In genomic region chr6:137110778-137111174, GRCm38 (mm10) we compare ENCODE assay signal across 12 mouse cellular contexts. TPM values are rescaled to one million over a fixed set of nuclear protein-coding genes. Genes with fewer than 3 reads are reported as not detected.
DNase-seq lines count a peak whose midpoint lies in the region; ATAC-seq and TF ChIP-seq lines count a peak whose summit lies in the region.
"Had no signal": no experiment of that assay in that cellular context is flagged by ENCODE, and none has a peak within 500 bp of the region (broad histone marks: within the 10 kb centered on the region; RNA-seq: fewer than 3 reads in every experiment).

No protein-coding gene starts in this region.

- peak overlapping the region; percentile 72; the same call in 1 of the 2 replicates for H3K27ac ChIP-seq in kidney, embryonic 16.5 days (ENCODE audit: low read length)
- H3K27ac ChIP-seq in embryonic facial prominence, embryonic 15.5 days (replicated peaks), result peak overlapping the region; percentile 85
- peak overlapping the region; percentile 70 for H3K27ac ChIP-seq in heart, embryonic 15.5 days
- peak overlapping the region; percentile 81 for H3K27ac ChIP-seq in limb, embryonic 14.5 days (replicated peaks; ENCODE audit: low read depth, low read length)
- H3K27ac ChIP-seq in midbrain, embryonic 15.5 days, result no peak overlapping the region
- H3K27ac ChIP-seq: hindbrain, embryonic 14.5 days had no signal

- 66% methylated on average over 6 of the region's 6 CpGs for WGBS in kidney, embryonic 16.5 days
- WGBS in embryonic facial prominence, embryonic 15.5 days, result 45% methylated on average over 6 of the region's 6 CpGs
- 34% methylated on average over 6 of the region's 6 CpGs for WGBS in heart, embryonic 15.5 days
- WGBS in limb, embryonic 14.5 days, result 42% methylated on average over 6 of the region's 6 CpGs
- 84% methylated on average over 6 of the region's 6 CpGs for WGBS in midbrain, embryonic 15.5 days

- TF ChIP-seq POLR2A in limb, embryonic 14.5 days (IDR thresholded peaks at IDR 0.05; ENCODE audit: borderline replicate concordance, extremely low read depth, insufficient read depth, insufficient read length), result no peak

- DNase-seq in kidney, postnatal 4 days, result no peak
- DNase-seq in limb, embryonic 14.5 days (ENCODE audit: low spot score), result peak; percentile 21
- DNase-seq in natural killer cell, adult 2 months (ENCODE audit: low spot score in 2 of 2), result no peak
- DNase-seq in neural tube, embryonic 10.5 days (ENCODE audit: extremely low spot score, low spot score), result no peak
- DNase-seq: embryo, embryonic 11 days; midbrain, embryonic 14.5 days; right cerebral cortex, postnatal 4 days had no signal

- ATAC-seq in kidney, embryonic 16.5 days (ENCODE audit: low FRiP score, low TSS enrichment), result peak; percentile 24; the same call in 1 of the 2 replicates
- ATAC-seq in embryonic facial prominence, embryonic 15.5 days (ENCODE audit: insufficient number of reproducible peaks, low FRiP score, low TSS enrichment, low read depth), result peak; percentile 72
- peak; percentile 72; the same call in 1 of the 2 replicates for ATAC-seq in heart, embryonic 15.5 days (replicated peaks; ENCODE audit: insufficient number of reproducible peaks, insufficient read depth, low FRiP score, low read depth)
- peak; percentile 45 for ATAC-seq in limb, embryonic 14.5 days (ENCODE audit: low FRiP score, low read depth)
- no peak for ATAC-seq in midbrain, embryonic 15.5 days (replicated peaks)

- H3K4me2 ChIP-seq in kidney, embryonic 16.5 days (replicated peaks; ENCODE audit: low read depth, low read length), result peak overlapping the region; percentile 32; the same call in 1 of the 2 replicates
- peak overlapping the region; percentile 37 for H3K4me2 ChIP-seq in embryonic facial prominence, embryonic 15.5 days (replicated peaks)
- 0 out of 2 replicates have a peak overlapping the region, but pooled peaks have one; percentile 15 for H3K4me2 ChIP-seq in heart, embryonic 15.5 days
- H3K4me2 ChIP-seq in limb, embryonic 14.5 days (replicated peaks; ENCODE audit: low read depth, low read length, severe bottlenecking), result peak overlapping the region; percentile 34
- no peak overlapping the region for H3K4me2 ChIP-seq in midbrain, embryonic 15.5 days
- H3K4me2 ChIP-seq: hindbrain, embryonic 14.5 days had no signal

- peaks cover 11% of the 10 kb centered on the region for H3K4me1 ChIP-seq in kidney, embryonic 16.5 days (ENCODE audit: insufficient read depth, low read length)
- H3K4me1 ChIP-seq in embryonic facial prominence, embryonic 15.5 days, result peaks cover 27% of the 10 kb centered on the region
- H3K4me1 ChIP-seq in heart, embryonic 15.5 days (replicated peaks), result peaks cover 20% of the 10 kb centered on the region
- peaks cover 27% of the 10 kb centered on the region for H3K4me1 ChIP-seq in limb, embryonic 14.5 days (ENCODE audit: control insufficient read depth, insufficient read depth, low read length)
- H3K4me1 ChIP-seq in midbrain, embryonic 15.5 days, result no peaks in the 10 kb centered on the region

- no peak overlapping the region for H3K4me3 ChIP-seq in kidney, embryonic 16.5 days (ENCODE audit: low read length)
- no peak overlapping the region; the same call in 1 of the 2 replicates for H3K4me3 ChIP-seq in embryonic facial prominence, embryonic 15.5 days (replicated peaks)
- no peak overlapping the region for H3K4me3 ChIP-seq in heart, embryonic 15.5 days
- no peak overlapping the region for H3K4me3 ChIP-seq in limb, embryonic 14.5 days (replicated peaks; ENCODE audit: low read length)
- H3K4me3 ChIP-seq in midbrain, embryonic 15.5 days, result no peak overlapping the region

- H3K9me3 ChIP-seq in kidney, embryonic 16.5 days (ENCODE audit: low read length), result no peaks in the 10 kb centered on the region
- H3K9me3 ChIP-seq in embryonic facial prominence, embryonic 15.5 days (replicated peaks), result no peaks in the 10 kb centered on the region; the same call in 1 of the 2 replicates
- no peaks in the 10 kb centered on the region for H3K9me3 ChIP-seq in heart, embryonic 15.5 days (replicated peaks)
- no peaks in the 10 kb centered on the region for H3K9me3 ChIP-seq in limb, embryonic 14.5 days (ENCODE audit: control insufficient read depth, low read length)
- no peaks in the 10 kb centered on the region for H3K9me3 ChIP-seq in midbrain, embryonic 15.5 days

- H3K27me3 ChIP-seq in kidney, embryonic 16.5 days (ENCODE audit: insufficient read depth, low read length), result no peaks in the 10 kb centered on the region
- H3K27me3 ChIP-seq in embryonic facial prominence, embryonic 15.5 days, result no peaks in the 10 kb centered on the region
- H3K27me3 ChIP-seq in heart, embryonic 15.5 days, result 0 out of 2 replicates have a peak, but pooled peaks cover 4% of the 10 kb centered on the region
- H3K27me3 ChIP-seq in limb, embryonic 14.5 days (ENCODE audit: control insufficient read depth, insufficient read depth, low read length), result no peaks in the 10 kb centered on the region
- H3K27me3 ChIP-seq in midbrain, embryonic 15.5 days (replicated peaks), result no peaks in the 10 kb centered on the region

- H3K9ac ChIP-seq in kidney, embryonic 16.5 days (replicated peaks; ENCODE audit: low read length), result no peak overlapping the region; the same call in 1 of the 2 replicates
- no peak overlapping the region for H3K9ac ChIP-seq in embryonic facial prominence, embryonic 15.5 days
- no peak overlapping the region for H3K9ac ChIP-seq in heart, embryonic 15.5 days
- H3K9ac ChIP-seq in limb, embryonic 14.5 days (ENCODE audit: low read depth, low read length, severe bottlenecking), result peak overlapping the region; percentile 12; the same call in 1 of the 2 replicates
- H3K9ac ChIP-seq in midbrain, embryonic 15.5 days, result no peak overlapping the region
- H3K9ac ChIP-seq: hindbrain, embryonic 14.5 days had no signal

- no peaks in the 10 kb centered on the region for H3K36me3 ChIP-seq in kidney, embryonic 16.5 days (ENCODE audit: insufficient read depth, low read length)
- no peaks in the 10 kb centered on the region for H3K36me3 ChIP-seq in embryonic facial prominence, embryonic 15.5 days
- H3K36me3 ChIP-seq in heart, embryonic 15.5 days, result no peaks in the 10 kb centered on the region
- H3K36me3 ChIP-seq in limb, embryonic 14.5 days (ENCODE audit: control insufficient read depth, insufficient read depth, low read length), result no peaks in the 10 kb centered on the region
- no peaks in the 10 kb centered on the region for H3K36me3 ChIP-seq in midbrain, embryonic 15.5 days (replicated peaks)

RNA-seq across cellular contexts. Expression of gene Rerg, which starts 59.5 kb away (rescaled TPM):
- 14.4 and 16.2 TPM in 2 replicates for polyA plus RNA-seq in kidney, embryonic 16.5 days (2015; fragmentation: Nextera tagmentation; extraction: Ambion mirVana)
- polyA plus RNA-seq in embryonic facial prominence, embryonic 15.5 days (2015; fragmentation: Nextera tagmentation; extraction: Ambion mirVana), result 28.1 and 31.9 TPM in 2 replicates
- polyA plus RNA-seq in heart, embryonic 15.5 days (2015; fragmentation: Nextera tagmentation; extraction: Ambion mirVana), result 5.5 and 6.2 TPM in 2 replicates
- 22.1 and 22.7 TPM in 2 replicates for polyA plus RNA-seq in limb, embryonic 14.5 days (2012; rRNA removed)
- polyA plus RNA-seq in limb, embryonic 14.5 days (2014; fragmentation: Nextera tagmentation; extraction: Ambion mirVana), result 33.6 and 36.5 TPM in 2 replicates
- 5.6 and 5.7 TPM in 2 replicates for polyA plus RNA-seq in midbrain, embryonic 15.5 days (2015; fragmentation: Nextera tagmentation; extraction: Ambion mirVana)
